In genomic region chr12:26635253-26635652, GRCm38 (mm10) we compare ENCODE assay signal across 14 mouse cellular contexts.
DNase-seq lines count a peak whose midpoint lies in the region; ATAC-seq lines count a peak whose summit lies in the region.
"Had no signal": no experiment of that assay in that cellular context is flagged by ENCODE, and none has a peak within 500 bp of the region (broad histone marks: within the 10 kb centered on the region; RNA-seq: fewer than 3 reads in every experiment).

No protein-coding gene starts in this region.

- no peaks in the 10 kb centered on the region for H3K36me3 ChIP-seq in forebrain, embryonic 16.5 days (ENCODE audit: control insufficient read depth, insufficient read depth)
- H3K36me3 ChIP-seq in midbrain, embryonic 11.5 days (ENCODE audit: control insufficient read depth, insufficient read depth, low read length), result no peaks in the 10 kb centered on the region
- H3K36me3 ChIP-seq: liver, embryonic 15.5 days had no signal

- H3K9me3 ChIP-seq in forebrain, embryonic 16.5 days (ENCODE audit: control insufficient read depth, low read length), result no peaks in the 10 kb centered on the region
- no peaks in the 10 kb centered on the region for H3K9me3 ChIP-seq in midbrain, embryonic 11.5 days (ENCODE audit: control insufficient read depth, low read length)
- H3K9me3 ChIP-seq: liver, embryonic 15.5 days had no signal

- H3K4me3 ChIP-seq in forebrain, embryonic 16.5 days (replicated peaks; ENCODE audit: low read length), result no peak overlapping the region
- H3K4me3 ChIP-seq in midbrain, embryonic 11.5 days (ENCODE audit: low read depth, low read length), result no peak overlapping the region
- H3K4me3 ChIP-seq: erythroblast, embryonic 14.5 days; liver, embryonic 15.5 days had no signal

- H3K27ac ChIP-seq in forebrain, embryonic 16.5 days (ENCODE audit: low read length), result peak overlapping the region; percentile 95
- peak overlapping the region; percentile 48; the same call in 1 of the 2 replicates for H3K27ac ChIP-seq in midbrain, embryonic 11.5 days (ENCODE audit: low read depth, low read length)
- H3K27ac ChIP-seq: liver, embryonic 15.5 days had no signal

- ATAC-seq in forebrain, embryonic 16.5 days, result peak; percentile 68
- 0 out of 2 replicates have a peak, but pooled peaks have one; percentile 31 for ATAC-seq in midbrain, embryonic 11.5 days (ENCODE audit: low FRiP score)
- ATAC-seq: CD4-positive, CD25-positive, alpha-beta regulatory T cell, adult 4 months; intestine, postnatal 0 days had no signal

- DNase-seq in retina, embryonic 14.5 days (ENCODE audit: low spot score), result peak; percentile 13
- DNase-seq in retina, postnatal 1 day, result no peak
- DNase-seq in midbrain, embryonic 11.5 days (ENCODE audit: low spot score, missing footprints), result no peak
- no peak for DNase-seq in adrenal gland, adult 18-20 months (ENCODE audit: low spot score in 2 of 2)
- DNase-seq in left cerebral cortex, postnatal 10 days (ENCODE audit: extremely low spot score in 1 of 2, low spot score in 2 of 2), result no peak
- no peak for DNase-seq in adipocyte (ENCODE audit: low spot score)
- DNase-seq: adrenal gland, postnatal 14 days; cerebellum, adult 9-11 months; gastrocnemius, postnatal 25 days had no signal

- H3K4me2 ChIP-seq in forebrain, embryonic 16.5 days (ENCODE audit: low read length), result peak overlapping the region; percentile 20; the same call in 1 of the 2 replicates
- peak overlapping the region; percentile 13; the same call in 1 of the 2 replicates for H3K4me2 ChIP-seq in midbrain, embryonic 11.5 days
- H3K4me2 ChIP-seq: liver, embryonic 15.5 days had no signal

- H3K9ac ChIP-seq in forebrain, embryonic 16.5 days (replicated peaks; ENCODE audit: low read depth, low read length), result no peak overlapping the region
- H3K9ac ChIP-seq in midbrain, embryonic 11.5 days (ENCODE audit: low read length), result no peak overlapping the region
- H3K9ac ChIP-seq: liver, embryonic 15.5 days had no signal

- intact Hi-C loops in left cerebral cortex, postnatal 10 days (cut with DNase I), result no loop called here

- WGBS in forebrain, embryonic 16.5 days, result 8% methylated on average over 3 of the region's 3 CpGs
- 29% methylated on average over 3 of the region's 3 CpGs for WGBS in midbrain, embryonic 11.5 days

- no peaks in the 10 kb centered on the region for H3K27me3 ChIP-seq in forebrain, embryonic 16.5 days (replicated peaks; ENCODE audit: control insufficient read depth, insufficient read depth, low read length)
- H3K27me3 ChIP-seq in midbrain, embryonic 11.5 days (ENCODE audit: control insufficient read depth, insufficient read depth, low read length), result no peaks in the 10 kb centered on the region
- H3K27me3 ChIP-seq: liver, embryonic 15.5 days had no signal

- peaks cover 34% of the 10 kb centered on the region for H3K4me1 ChIP-seq in forebrain, embryonic 16.5 days (replicated peaks; ENCODE audit: control insufficient read depth, insufficient read depth, low read length)
- peaks cover 16% of the 10 kb centered on the region for H3K4me1 ChIP-seq in midbrain, embryonic 11.5 days (ENCODE audit: control insufficient read depth, insufficient read depth, low read length)
- H3K4me1 ChIP-seq: liver, embryonic 15.5 days had no signal
